Mouse (Mus musculus) kidney, adult 2 months (tissue): ENCODE measurements at regions not wholly inside any gene's neighbourhood (a gene's known extent, or its start where the extent isn't known, plus 50 kb on each side); places are given as distances from the start of the nearest gene placed in this dataset.

Experiments
- CTCF ChIP-seq: fragments of 200-500 bp; conservative IDR thresholded peaks from 2 replicates; pipeline ENCODE4 v1.5.1; 2011; ENCODE audit warnings: low read depth, mild to moderate bottlenecking, control low read depth, low read length, moderate library complexity, mixed read lengths; ENCODE audit not compliant: insufficient read depth, insufficient read length
- POLR2A ChIP-seq: fragments of 200-500 bp; IDR thresholded peaks from one replicate; pipeline ENCODE4 v1.6.1; 2011; ENCODE audit warnings: low read depth, low read length, control low read depth

GRCm38 (mm10) chr3:37833387-37833786 is 109.1 kb upstream of the Gm5148 start:
- TF ChIP-seq CTCF (no peak), POLR2A (no peak)
